Mouse (Mus musculus) kidney, postnatal 25 days (tissue): Measurements from ENCODE around the gene Csnk1e.

ENCODE experiments used
- DNase-seq, 2 experiments: peaks; one replicate each; pipeline ENCODE4 v3.0.0; 2021; ENCODE audit warnings: mixed read lengths in 2 of 2

Gene Csnk1e

DNA sequence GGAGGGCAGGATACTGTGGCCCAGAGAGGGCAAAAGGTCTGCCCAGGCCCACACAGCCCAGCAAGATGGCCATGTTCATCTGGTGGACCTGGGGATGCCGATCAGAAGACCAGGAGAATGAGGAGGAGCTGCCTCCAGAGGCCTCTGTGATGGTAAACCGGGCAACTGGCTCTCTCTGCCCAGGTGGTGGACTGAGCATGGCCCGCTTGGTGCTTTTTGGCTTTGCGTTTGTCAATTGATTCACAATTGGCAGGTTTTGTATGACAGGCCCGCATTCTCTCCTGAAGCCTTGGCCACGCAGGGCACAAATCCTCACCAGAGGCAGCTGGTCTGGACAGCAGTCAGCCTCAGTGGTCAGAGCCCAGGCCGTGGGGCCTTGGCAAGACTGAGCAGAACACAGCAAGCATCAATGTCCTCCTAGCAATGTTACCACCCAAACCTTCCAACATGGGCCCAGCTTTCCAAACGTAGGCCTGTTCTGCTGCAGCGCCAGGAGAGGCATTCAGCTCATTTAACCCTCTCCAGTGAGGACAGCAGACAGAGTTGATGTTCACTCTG lies 12.3 kb downstream of the Csnk1e start:
- DNase-seq = no peak

- no peak for DNase-seq
Measured at GRCm38 (mm10) chr15:79442257-79442611, 13.1 kb downstream of the Csnk1e start.

DNA sequence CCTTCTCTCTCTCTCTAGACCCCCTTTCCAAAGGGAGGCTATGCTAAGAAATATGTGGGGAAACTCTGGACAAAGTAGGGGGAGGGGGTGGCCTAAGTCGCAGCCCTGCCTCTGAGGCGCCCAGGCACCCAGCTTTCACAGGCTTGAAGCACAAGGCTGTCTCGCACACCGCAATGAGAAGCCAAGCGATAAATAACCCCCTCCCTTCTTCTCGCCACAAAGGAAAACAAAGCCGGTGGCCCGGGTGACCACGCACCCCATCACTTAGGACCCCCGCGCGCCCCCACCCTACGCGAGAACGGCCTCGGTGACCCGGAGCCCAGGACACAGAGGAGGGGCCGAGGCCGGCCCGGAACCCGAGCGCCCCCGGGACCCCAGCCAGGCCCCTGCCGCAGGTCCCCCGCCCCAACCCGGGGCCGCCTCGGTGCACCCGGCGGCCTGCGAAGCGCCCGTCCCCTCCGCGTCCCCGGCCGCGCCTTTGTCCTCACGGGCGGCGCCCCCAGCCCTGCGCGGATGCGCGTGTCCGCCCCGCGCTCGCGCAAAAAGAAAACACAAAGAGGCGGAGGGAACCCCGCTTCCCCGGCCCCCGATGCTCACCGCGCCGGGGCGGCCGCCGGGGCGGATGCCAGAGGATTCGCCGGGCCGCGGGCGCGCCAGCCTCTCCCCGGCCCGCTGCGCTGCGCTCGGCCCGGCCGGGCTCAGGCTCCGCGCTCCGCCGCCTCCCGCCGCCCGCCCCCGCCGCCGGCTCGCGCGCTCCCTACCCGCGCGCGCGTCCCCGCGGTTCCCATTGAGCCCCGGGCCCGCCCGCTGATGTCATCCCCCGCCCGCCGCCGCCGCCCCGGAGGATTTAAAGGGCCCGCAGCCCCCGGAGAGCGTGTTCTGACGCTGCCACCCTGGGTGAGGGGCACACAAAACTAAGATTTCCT lies 13.8 kb downstream of the Csnk1e start:
- DNase-seq = peak; percentile 86 to 91

- peak in 1 of 2 experiments; percentile 56 for DNase-seq
Measured at GRCm38 (mm10) chr15:79440651-79441330, 14.6 kb downstream of the Csnk1e start.

DNA sequence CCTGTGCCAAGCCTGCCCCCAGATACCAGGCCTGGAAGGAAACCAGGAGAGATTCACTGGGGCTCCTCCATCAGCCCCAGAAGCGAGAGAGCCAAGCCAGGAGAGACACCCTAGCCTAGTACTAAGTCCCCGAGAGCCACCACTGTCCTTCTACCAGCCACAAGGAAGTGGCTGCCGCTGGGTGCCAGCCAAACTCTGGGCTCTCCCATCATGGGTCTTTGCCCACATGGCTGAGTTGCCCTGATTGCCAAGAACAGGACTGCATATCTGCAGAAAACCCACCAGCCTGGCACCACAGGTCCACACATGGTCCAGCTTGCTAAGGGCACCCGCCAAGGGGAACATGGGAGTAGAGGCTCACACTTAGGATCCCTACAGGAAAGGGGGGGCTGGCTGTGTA lies 15.1 kb downstream of the Csnk1e start:
- peak; percentile 64 to 77 for DNase-seq

DNA sequence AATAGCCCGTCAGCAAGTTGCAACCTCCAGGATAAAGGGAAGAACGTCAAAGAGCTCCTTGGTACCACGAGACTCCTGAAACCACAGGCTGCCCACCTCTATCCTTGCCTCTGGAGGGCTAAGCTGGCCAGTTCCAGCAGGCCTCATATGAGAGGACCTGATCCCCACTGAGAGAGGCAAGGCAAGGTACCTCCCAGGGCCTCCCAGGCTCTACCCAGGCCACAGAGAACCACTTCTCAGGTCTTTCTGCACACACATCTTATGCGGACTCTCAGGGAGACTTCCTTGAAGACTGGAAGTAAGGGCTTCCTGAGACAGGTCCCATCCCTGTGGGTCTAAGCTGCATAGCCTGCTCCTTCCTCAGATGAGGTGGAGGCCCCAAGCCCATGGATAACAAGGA lies 16.0 kb downstream of the Csnk1e start:
- no peak for DNase-seq

DNA sequence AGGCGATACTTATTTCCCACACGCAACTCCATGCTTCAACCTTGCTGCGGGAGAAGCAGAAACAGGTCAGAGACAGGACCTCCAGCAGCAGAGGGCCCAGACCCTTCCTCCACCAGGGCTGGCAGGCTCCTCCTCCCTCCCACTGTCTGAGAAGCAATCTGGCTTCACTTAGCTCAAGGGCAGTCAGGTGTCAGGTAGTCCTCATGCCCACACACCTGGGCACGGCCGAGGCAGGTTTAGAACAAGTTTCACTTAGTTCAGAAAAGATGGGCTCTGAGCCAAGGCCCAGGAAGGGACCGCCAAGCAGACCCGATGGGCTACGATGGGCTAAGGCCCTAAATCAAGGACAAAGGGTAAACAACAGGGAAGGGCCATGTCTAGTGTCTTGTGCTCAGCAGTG lies 16.6 kb downstream of the Csnk1e start:
- no peak for DNase-seq

GRCm38 (mm10) chr15:79438209-79438810 lies 17.1 kb downstream of the Csnk1e start:
- DNase-seq = peak; percentile 26 to 59

- DNase-seq = no peak
Measured at GRCm38 (mm10) chr15:79437541-79438208, 17.7 kb downstream of the Csnk1e start.

DNA sequence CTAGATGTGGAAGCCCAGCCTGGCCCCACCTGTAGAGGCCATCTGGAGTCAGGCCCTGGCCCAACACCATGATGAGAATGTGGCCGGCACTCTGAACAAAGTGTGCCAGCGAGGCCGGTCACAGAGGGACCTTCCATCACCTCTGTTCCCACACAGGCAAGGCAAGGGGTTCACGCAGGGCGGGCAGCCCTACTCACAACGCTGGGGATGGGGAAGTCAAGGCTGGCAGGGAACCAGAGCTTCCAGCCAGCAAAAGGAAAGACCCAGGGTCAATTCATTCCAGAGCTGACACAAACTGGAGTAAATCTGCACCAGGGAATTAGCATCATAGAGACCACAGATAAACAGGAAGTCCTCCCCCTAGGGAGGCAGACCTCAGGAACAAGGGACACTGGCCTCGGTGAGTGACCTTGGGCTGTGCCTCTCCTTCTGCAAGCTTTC lies 18.9 kb downstream of the Csnk1e start:
- DNase-seq = peak; percentile 58 to 72

DNA sequence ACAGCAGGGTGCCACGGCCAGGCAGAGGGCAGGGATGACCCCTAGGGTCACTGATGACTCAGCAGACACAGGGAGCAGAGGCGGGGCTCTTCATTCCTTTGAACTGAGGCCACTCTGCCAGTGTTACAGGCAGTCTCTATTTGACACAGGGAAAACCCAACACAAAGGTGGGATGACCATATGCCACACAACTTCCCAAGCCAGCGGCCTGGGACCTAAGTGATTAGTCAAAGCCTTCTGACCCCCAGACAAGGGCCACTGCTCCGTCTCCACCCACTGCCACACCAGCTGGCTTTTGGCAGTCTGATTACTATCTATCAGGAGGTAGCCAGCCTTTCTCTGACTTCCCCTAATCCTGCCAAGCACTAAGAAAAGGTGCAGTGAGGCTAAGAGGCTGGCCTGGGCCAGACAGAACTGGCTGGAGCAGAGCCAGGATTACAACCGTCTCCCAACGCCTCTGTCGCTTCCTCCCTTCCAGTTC lies 20.1 kb downstream of the Csnk1e start:
- peak; percentile 74 to 78 for DNase-seq

- peak in 1 of 2 experiments; percentile 25 for DNase-seq
Measured at GRCm38 (mm10) chr15:79432892-79433291, 22.5 kb downstream of the Csnk1e start.

GRCm38 (mm10) chr15:79432328-79432727 lies 23.0 kb downstream of the Csnk1e start:
- DNase-seq = no peak

DNA sequence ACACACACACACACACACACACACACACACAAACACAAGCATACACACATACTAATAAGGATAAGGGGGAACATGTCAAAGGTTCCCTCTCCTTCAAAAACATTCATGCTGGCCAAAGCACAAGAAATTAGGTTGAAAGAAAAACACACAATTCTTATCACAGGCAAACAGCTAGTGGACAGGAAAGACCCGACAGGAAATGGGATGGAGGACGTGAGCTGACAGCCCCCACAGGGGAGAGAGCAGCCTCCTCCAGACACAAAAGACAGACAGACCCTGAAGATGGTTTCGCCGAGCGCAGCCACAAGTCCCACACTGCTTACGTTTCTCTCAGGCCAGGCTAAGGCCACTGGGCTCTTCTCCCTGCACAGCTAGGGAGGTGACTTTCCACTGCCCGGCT lies 23.4 kb downstream of the Csnk1e start:
- DNase-seq = peak in 1 of 2 experiments; percentile 56

DNA sequence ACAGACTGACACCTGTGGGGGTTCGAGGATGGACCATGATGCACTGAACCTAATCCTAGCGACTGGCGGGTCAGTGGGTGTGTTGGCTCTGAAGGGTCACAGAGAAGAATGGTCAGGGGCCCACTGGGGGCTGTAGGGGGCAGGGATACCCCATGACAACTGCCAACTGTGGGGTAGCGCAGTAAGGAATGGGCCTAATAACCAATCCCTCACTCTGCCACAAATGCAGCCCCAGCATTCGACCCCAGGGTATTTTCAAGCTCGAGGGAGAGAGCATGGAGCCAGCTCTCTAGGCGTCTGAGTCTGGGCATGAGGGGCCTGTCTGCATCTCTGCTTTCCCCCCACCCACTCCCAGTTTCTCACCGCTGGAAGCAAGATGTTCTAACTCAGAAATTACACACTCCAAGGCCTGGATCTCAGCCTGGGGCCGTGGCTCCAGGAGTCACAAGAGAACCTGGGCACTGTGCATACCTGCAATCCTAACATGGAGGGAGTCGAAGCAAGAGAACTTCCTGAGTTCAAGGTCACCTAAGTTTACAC lies 24.8 kb downstream of the Csnk1e start:
- no peak for DNase-seq

DNA sequence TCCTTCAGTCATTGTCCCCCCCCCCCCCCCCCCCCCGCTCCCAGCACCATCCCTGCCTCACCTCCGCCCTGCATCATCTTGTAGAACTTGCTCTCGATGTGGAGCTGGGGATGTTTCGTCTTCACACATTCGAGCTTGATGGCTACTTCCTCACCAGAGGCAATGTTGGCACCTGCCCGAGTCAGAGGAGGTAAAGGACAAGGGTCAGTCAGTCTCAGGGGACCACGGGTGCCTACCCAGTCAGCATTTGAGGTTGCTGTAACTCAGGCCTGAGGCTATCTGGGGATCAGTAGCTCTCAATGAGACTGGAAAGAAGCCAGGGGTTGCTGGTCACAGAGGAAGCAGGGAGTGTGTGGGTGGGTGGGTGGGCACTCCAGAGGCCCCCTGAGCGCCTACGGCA lies 25.4 kb downstream of the Csnk1e start:
- DNase-seq = peak; percentile 57 to 76

- DNase-seq = no peak
Measured at GRCm38 (mm10) chr15:79429527-79429926, 25.8 kb downstream of the Csnk1e start.

GRCm38 (mm10) chr15:79428616-79429015 lies 26.8 kb downstream of the Csnk1e start:
- no peak for DNase-seq

DNA sequence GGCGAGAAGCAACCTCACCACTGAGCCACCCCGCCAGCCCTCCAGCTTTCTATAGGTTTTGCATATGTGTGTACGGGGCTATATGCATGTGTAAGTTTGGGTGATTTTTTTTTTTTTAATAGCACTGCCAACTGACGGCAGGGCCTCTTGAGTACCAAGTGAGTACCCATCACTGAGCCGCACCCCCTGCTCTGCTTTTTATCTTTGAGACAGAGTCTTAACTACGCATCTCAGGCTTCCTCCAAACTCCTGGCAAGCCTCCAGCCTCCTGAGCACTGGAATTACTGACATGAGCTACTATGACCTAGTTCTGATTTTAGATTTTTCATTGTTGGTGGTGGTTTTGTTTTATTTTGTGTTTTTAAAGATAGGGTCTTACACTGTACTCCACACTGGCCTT lies 27.9 kb downstream of the Csnk1e start:
- peak; percentile 56 to 70 for DNase-seq

- DNase-seq = peak; percentile 66 to 83
Measured at GRCm38 (mm10) chr15:79425516-79425915, 29.9 kb downstream of the Csnk1e start.

DNA sequence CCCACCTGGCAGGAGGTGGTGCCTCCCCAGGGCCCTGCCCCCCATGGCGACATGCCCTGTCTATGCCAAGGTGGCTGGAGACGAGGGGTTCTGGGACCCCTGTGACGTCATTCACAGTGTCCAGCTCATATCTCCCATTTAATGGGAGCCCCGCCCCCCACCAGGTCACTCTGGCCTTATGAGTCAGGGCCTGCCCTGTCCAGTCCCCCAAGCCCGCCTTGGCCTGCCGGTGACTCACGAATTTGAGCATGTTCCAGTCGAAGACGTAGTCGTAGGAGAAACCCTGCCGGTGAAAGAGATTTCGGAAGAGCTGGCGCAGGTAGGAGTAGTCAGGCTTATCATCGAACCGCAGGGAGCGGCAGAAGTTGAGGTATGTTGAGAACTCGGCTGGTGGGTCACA lies 30.8 kb downstream of the Csnk1e start:
- no peak for DNase-seq

DNA sequence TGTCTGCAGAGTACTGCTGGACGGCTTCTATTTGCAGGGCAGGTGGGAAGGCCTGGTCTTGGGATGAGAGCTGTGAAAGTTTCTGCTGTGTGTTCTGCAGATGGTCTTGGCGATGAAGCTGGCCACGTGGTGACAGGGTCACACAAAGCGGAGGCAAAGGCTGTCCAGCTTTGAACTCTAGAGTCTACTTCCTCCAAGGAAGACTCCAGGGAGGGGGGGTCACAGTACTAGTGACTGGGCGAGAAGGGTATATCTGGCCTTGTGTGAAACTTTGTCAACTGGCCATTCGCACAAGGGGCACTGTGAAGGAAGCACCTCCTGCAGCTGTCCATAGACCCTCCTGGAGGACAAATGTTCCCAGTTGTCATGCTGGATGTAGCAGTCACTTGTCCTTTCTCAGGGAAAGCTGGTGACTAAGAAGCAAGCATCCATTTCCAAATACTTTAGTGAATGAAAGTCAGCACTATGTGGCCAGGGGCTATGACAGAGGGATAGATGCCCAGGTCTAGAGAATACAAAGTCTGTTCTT lies 32.6 kb downstream of the Csnk1e start:
- DNase-seq = peak in 1 of 2 experiments; percentile 52
